Mouse (Mus musculus) liver, embryonic 12.5 days (tissue): Measurements from ENCODE around the gene Usp35. TPM values are rescaled to one million over a fixed set of nuclear protein-coding genes. Genes with fewer than 3 reads are reported as not detected.

Experiments
- ATAC-seq: fragments of 200-750 bp; cut with Nextera tagmentation; 2 replicates; pipeline ENCODE4 v1.8.0; 2017; ENCODE audit warnings: moderate number of reproducible peaks, mild to moderate bottlenecking, moderate library complexity
- H3K27ac ChIP-seq: fragments of 300-500 bp; sonication (generic); 2 replicates; pipeline ENCODE4 v1.5.1; 2016; ENCODE audit warnings: mild to moderate bottlenecking
- H3K27me3 ChIP-seq: fragments of 300-500 bp; sonication (generic); replicated peaks from 2 replicates; pipeline ENCODE4 v1.6.1; 2016; ENCODE audit warnings: mild to moderate bottlenecking, moderate library complexity
- H3K36me3 ChIP-seq: fragments of 300-500 bp; sonication (generic); 2 replicates; pipeline ENCODE4 v1.6.1; 2016; ENCODE audit warnings: mild to moderate bottlenecking, moderate library complexity
- H3K4me1 ChIP-seq: fragments of 300-500 bp; sonication (generic); 2 replicates; pipeline ENCODE4 v1.6.1; 2016
- H3K4me2 ChIP-seq: fragments of 300-500 bp; sonication (generic); 2 replicates; pipeline ENCODE4 v1.6.1; 2016; ENCODE audit warnings: mild to moderate bottlenecking, moderate library complexity
- H3K4me3 ChIP-seq: fragments of 300-500 bp; sonication (generic); 2 replicates; pipeline ENCODE4 v1.5.1; 2016; ENCODE audit warnings: mild to moderate bottlenecking, moderate library complexity
- H3K9ac ChIP-seq: fragments of 300-500 bp; sonication (generic); 2 replicates; pipeline ENCODE4 v1.6.1; 2016; ENCODE audit warnings: mild to moderate bottlenecking, moderate library complexity
- H3K9me3 ChIP-seq: fragments of 300-500 bp; sonication (generic); replicated peaks from 2 replicates; pipeline ENCODE4 v1.6.1; 2016; ENCODE audit warnings: mild to moderate bottlenecking, moderate library complexity
- WGBS: fragments of 180-500 bp; shearing (Covaris S2); methylation state at CpG from one replicate; pipeline ENCODE4 v1.1.7; 2016; ENCODE audit not compliant: insufficient replicate concordance; 5-methylcytosine and 5-hydroxymethylcytosine counted together
- polyA plus RNA-seq: library from polyadenylated mRNA; unstranded; fragments of >200 nt; fragmentation: Nextera tagmentation; extraction: Ambion mirVana; gene quantifications from 2 replicates; pipeline ENCODE4 v1.2.1, GENCODE M21; 2016

The Usp35 gene
- polyA plus RNA-seq, 1 experiment from 2014 or later: 0.49 TPM

GRCm38 (mm10) chr7:97309461-97310340, 22.1 kb downstream of the Usp35 start:
- H3K4me3 ChIP-seq: no peak overlapping the region
- WGBS: 65% methylated on average over 4 of the region's 4 CpGs
- no peak overlapping the region for H3K4me2 ChIP-seq
- H3K4me1 ChIP-seq: peaks cover 6% of the 10 kb centered on the region; the same call in 1 of the 2 replicates
- H3K27me3 ChIP-seq: no peaks in the 10 kb centered on the region
- no peak for ATAC-seq
- H3K9ac ChIP-seq: no peak overlapping the region
- H3K27ac ChIP-seq: no peak overlapping the region
- H3K36me3 ChIP-seq: peaks cover 39% of the 10 kb centered on the region
- no peaks in the 10 kb centered on the region for H3K9me3 ChIP-seq

GRCm38 (mm10) chr7:97307546-97307945, 24.3 kb downstream of the Usp35 start:
- peaks cover 6% of the 10 kb centered on the region; the same call in 1 of the 2 replicates for H3K4me1 ChIP-seq
- H3K27me3 ChIP-seq: no peaks in the 10 kb centered on the region
- no peak overlapping the region for H3K4me3 ChIP-seq
- H3K9me3 ChIP-seq: no peaks in the 10 kb centered on the region
- H3K36me3 ChIP-seq: peaks cover 59% of the 10 kb centered on the region
- WGBS: 86% methylated on average over 1 of the region's 1 CpGs
- no peak overlapping the region for H3K4me2 ChIP-seq
- no peak overlapping the region for H3K9ac ChIP-seq
- no peak overlapping the region for H3K27ac ChIP-seq
- ATAC-seq: no peak

- peaks cover 59% of the 10 kb centered on the region for H3K36me3 ChIP-seq
- no peak overlapping the region for H3K4me3 ChIP-seq
- no peaks in the 10 kb centered on the region for H3K9me3 ChIP-seq
- H3K27me3 ChIP-seq: no peaks in the 10 kb centered on the region
- H3K4me1 ChIP-seq: peaks cover 6% of the 10 kb centered on the region; the same call in 1 of the 2 replicates
- H3K9ac ChIP-seq: no peak overlapping the region
- ATAC-seq: no peak
- no peak overlapping the region for H3K27ac ChIP-seq
- WGBS: 82% methylated on average over 2 of the region's 2 CpGs
- H3K4me2 ChIP-seq: no peak overlapping the region
These were observed 25.0 kb downstream of the Usp35 start for GRCm38 (mm10) chr7:97306813-97307212.

- no peak overlapping the region for H3K4me2 ChIP-seq
- no peaks in the 10 kb centered on the region for H3K27me3 ChIP-seq
- peaks cover 63% of the 10 kb centered on the region for H3K36me3 ChIP-seq
- no peak overlapping the region for H3K27ac ChIP-seq
- WGBS: 65% methylated on average over 4 of the region's 4 CpGs
- H3K9me3 ChIP-seq: no peaks in the 10 kb centered on the region
- no peak for ATAC-seq
- H3K4me3 ChIP-seq: no peak overlapping the region
- peaks cover 6% of the 10 kb centered on the region; the same call in 1 of the 2 replicates for H3K4me1 ChIP-seq
- H3K9ac ChIP-seq: no peak overlapping the region
These were observed 26.6 kb downstream of the Usp35 start for GRCm38 (mm10) chr7:97305206-97305605.

- peaks cover 6% of the 10 kb centered on the region; the same call in 1 of the 2 replicates for H3K4me1 ChIP-seq
- H3K4me2 ChIP-seq: no peak overlapping the region
- H3K27ac ChIP-seq: no peak overlapping the region
- H3K36me3 ChIP-seq: peaks cover 61% of the 10 kb centered on the region
- no peak for ATAC-seq
- no peak overlapping the region for H3K9ac ChIP-seq
- H3K27me3 ChIP-seq: no peaks in the 10 kb centered on the region
- H3K4me3 ChIP-seq: no peak overlapping the region
- H3K9me3 ChIP-seq: no peaks in the 10 kb centered on the region
These were observed 27.3 kb downstream of the Usp35 start for GRCm38 (mm10) chr7:97304471-97304870.

DNA sequence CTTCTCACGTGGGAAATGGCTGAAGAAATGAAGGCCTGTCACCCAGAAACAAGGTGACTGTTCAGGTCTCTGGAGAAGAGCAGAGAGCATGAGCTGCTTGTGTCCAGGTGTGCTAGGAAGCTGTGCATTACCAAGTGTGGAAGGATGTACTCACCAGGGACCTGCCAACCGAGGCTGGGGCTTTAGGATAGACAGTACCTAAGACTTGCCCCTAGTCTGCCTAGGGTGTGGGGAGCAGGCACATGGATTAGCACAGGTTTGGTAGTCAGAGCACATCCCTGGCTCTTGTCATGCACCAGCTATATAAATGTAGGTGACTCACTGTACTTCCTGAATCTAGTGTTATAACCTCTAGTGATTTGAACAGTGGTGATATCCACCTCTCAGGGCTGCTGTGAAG, 28.2 kb downstream of the Usp35 start:
- WGBS: 64% methylated on average over 2 of the region's 2 CpGs
- Histone ChIP-seq H3K4me2 (no peak overlapping the region), H3K9ac (no peak overlapping the region), H3K9me3 (no peaks in the 10 kb centered on the region), H3K27me3 (no peaks in the 10 kb centered on the region), H3K4me1 (peaks cover 6% of the 10 kb centered on the region; the same call in 1 of the 2 replicates), H3K4me3 (no peak overlapping the region), H3K27ac (no peak overlapping the region), H3K36me3 (peaks cover 60% of the 10 kb centered on the region)
- no peak for ATAC-seq

GRCm38 (mm10) chr7:97302876-97303275, 28.9 kb downstream of the Usp35 start:
- Histone ChIP-seq H3K27me3 (no peaks in the 10 kb centered on the region), H3K4me2 (no peak overlapping the region), H3K9me3 (no peaks in the 10 kb centered on the region), H3K4me3 (no peak overlapping the region), H3K9ac (no peak overlapping the region), H3K27ac (no peak overlapping the region), H3K36me3 (peaks cover 55% of the 10 kb centered on the region), H3K4me1 (peaks cover 6% of the 10 kb centered on the region; the same call in 1 of the 2 replicates)
- WGBS: 75% methylated on average over 4 of the region's 4 CpGs
- ATAC-seq: no peak

GRCm38 (mm10) chr7:97302261-97302660, 29.6 kb downstream of the Usp35 start:
- 67% methylated on average over 4 of the region's 4 CpGs for WGBS

DNA sequence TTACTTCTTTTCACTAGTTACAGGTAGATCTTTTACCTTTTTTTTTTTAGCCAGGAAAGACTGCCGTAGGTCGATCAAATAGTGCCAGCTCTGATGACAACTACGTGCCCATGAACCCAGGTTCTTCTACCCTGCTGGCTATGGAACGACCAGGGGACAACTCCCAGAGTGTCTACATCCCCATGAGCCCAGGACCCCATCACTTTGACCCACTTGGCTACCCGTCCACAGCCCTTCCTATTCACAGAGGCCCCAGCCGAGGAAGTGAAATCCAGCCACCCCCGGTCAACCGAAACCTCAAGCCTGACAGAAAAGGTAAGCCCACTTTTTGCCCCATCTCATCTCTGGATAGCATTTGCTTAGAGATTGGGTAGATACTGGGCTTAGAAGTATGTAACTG, 30.5 kb downstream of the Usp35 start:
- no peak for ATAC-seq
- no peak overlapping the region for H3K9ac ChIP-seq
- no peak overlapping the region for H3K4me3 ChIP-seq
- peaks cover 6% of the 10 kb centered on the region; the same call in 1 of the 2 replicates for H3K4me1 ChIP-seq
- no peak overlapping the region for H3K4me2 ChIP-seq
- H3K36me3 ChIP-seq: peaks cover 47% of the 10 kb centered on the region
- H3K27ac ChIP-seq: no peak overlapping the region
- no peaks in the 10 kb centered on the region for H3K27me3 ChIP-seq
- 72% methylated on average over 8 of the region's 8 CpGs for WGBS
- H3K9me3 ChIP-seq: no peaks in the 10 kb centered on the region

More at GRCm38 (mm10) chr7:97302261-97302660, 29.6 kb downstream of the Usp35 start:
- H3K27ac ChIP-seq: no peak overlapping the region
- no peaks in the 10 kb centered on the region for H3K9me3 ChIP-seq
- H3K4me2 ChIP-seq: no peak overlapping the region
- peaks cover 50% of the 10 kb centered on the region for H3K36me3 ChIP-seq
- H3K9ac ChIP-seq: no peak overlapping the region
- H3K4me3 ChIP-seq: no peak overlapping the region
- H3K4me1 ChIP-seq: peaks cover 6% of the 10 kb centered on the region; the same call in 1 of the 2 replicates
- no peaks in the 10 kb centered on the region for H3K27me3 ChIP-seq
- ATAC-seq: no peak

DNA sequence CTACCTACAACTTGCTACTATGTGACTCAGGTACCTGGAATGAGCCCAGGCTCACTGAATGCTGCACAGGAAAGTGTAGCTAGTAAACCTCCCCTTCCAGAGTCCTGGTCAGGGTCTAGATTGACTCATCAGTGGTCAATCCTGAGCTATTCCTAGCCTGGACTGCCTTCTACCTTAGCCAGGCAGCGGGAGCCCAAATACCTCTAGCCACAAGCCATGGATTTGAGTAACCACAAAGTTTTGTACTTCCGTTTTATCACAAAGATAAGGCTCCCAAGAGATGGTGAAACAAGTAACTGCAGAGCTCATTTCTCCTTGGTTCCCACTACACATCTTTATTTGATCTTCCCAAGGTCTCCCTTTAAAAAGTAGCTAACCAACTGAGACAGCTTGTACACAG, 30.9 kb downstream of the Usp35 start:
- H3K9ac ChIP-seq: no peak overlapping the region
- no peak overlapping the region for H3K4me3 ChIP-seq
- H3K27ac ChIP-seq: no peak overlapping the region
- no peak for ATAC-seq
- WGBS: 38% methylated on average over 2 of the region's 2 CpGs
- H3K27me3 ChIP-seq: no peaks in the 10 kb centered on the region
- no peak overlapping the region for H3K4me2 ChIP-seq
- H3K36me3 ChIP-seq: peaks cover 45% of the 10 kb centered on the region
- H3K9me3 ChIP-seq: no peaks in the 10 kb centered on the region
- peaks cover 6% of the 10 kb centered on the region; the same call in 1 of the 2 replicates for H3K4me1 ChIP-seq

DNA sequence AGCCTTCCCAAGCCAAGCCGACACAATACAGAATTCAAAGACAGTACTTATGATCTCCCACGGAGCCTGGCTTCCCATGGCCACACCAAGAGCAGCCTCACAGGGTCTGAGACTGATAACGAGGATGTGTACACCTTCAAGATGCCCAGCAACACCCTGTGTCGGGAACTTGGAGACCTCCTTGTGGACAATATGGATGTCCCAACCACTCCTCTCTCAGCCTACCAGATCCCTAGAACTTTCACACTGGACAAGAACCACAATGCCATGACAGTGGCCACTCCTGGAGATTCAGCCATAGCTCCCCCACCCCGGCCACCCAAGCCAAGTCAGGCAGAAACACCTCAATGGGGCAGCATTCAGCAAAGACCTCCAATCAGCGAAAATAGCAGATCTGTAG, 32.9 kb downstream of the Usp35 start:
- WGBS: 73% methylated on average over 6 of the region's 6 CpGs
- Histone ChIP-seq H3K4me1 (no peaks in the 10 kb centered on the region), H3K9me3 (no peaks in the 10 kb centered on the region), H3K27me3 (no peaks in the 10 kb centered on the region), H3K9ac (no peak overlapping the region), H3K27ac (no peak overlapping the region), H3K36me3 (peaks cover 26% of the 10 kb centered on the region), H3K4me3 (no peak overlapping the region), H3K4me2 (no peak overlapping the region)
- no peak for ATAC-seq

DNA sequence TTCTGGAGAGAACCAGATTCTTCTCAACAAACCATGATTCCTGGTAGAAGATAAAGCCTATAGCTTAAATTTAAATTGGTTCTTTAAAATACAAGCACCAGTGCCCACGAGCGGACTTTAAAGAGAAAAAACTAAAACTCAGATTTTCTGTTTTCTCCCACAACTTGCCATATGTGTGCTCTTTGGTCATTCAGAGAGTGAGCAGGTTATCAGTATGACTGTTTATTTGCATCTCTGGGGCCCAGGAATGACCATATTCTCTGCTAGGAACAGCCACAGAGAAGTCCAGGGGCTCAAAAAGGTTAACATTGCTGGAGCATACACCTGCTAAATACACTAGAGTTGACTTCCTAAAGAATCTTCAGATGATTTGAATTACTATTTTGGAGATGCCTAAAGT, 33.5 kb downstream of the Usp35 start:
- H3K27ac ChIP-seq: no peak overlapping the region
- H3K4me2 ChIP-seq: no peak overlapping the region
- H3K9ac ChIP-seq: no peak overlapping the region
- H3K9me3 ChIP-seq: no peaks in the 10 kb centered on the region
- peaks cover 19% of the 10 kb centered on the region for H3K36me3 ChIP-seq
- H3K27me3 ChIP-seq: no peaks in the 10 kb centered on the region
- no peak overlapping the region for H3K4me3 ChIP-seq
- ATAC-seq: no peak
- WGBS: 82% methylated on average over 2 of the region's 2 CpGs
- H3K4me1 ChIP-seq: no peaks in the 10 kb centered on the region
